Mouse (Mus musculus) erythroblast, embryonic 14.5 days (primary cell): ENCODE results near the gene Chd2.

ENCODE experiments used
- GATA1 ChIP-seq: IDR thresholded peaks from 2 replicates; pipeline ENCODE4 v1.6.1; 2012; ENCODE audit warnings: low read length, inconsistent platforms, mixed read lengths
- TAL1 ChIP-seq: IDR thresholded peaks from 3 replicates; pipeline ENCODE4 v1.6.1; 2012; ENCODE audit warnings: low read length, inconsistent platforms, mixed read lengths

DNA sequence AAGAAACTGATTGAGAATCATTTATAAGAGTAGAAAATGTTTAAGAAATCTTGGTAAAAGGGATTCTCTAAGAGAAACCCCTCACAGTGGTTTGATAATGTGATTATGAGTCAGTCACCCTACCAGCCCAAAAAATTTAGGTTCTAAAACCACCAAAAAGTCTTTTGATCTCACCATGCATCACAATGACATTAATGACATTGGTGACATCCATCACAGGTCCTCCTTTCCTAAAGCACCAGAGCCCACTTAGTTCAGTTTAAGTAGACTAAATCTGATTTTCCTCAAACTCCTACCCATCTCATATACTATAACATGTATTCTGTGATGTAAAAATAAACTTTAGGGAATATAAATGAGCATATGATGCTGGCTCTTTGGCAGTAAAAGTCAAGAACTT lies 9.7 kb upstream of the Chd2 start:
- TF ChIP-seq GATA1 (no peak), TAL1 (no peak)
